Mouse (Mus musculus): ENCODE measurements around the gene Tex14.

DNA sequence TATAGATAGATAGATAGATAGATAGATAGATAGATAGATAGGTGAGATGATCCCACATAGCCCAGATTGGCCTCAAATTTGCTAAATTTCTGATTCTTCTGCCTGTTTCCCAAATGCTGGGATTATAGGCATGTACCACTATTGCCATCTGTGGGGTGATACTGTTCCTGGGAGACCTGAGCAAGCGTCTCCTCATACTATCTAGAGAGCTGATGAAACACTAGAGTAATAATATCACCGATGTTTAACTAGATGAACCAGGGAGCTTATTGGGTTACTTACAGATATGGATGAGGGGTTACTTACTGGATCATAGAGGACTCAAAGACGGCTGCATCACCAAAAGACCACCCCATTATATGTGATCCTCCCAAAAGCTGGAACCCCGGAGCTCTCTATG, 24.5 kb downstream of the Tex14 start:
- no peak for TF ChIP-seq MAX (IDR thresholded peaks at IDR 0.05; ENCODE audit: low read length)
- no peak for TF ChIP-seq CTCF (IDR thresholded peaks at IDR 0.05 in 2 of 3, conservative IDR thresholded peaks at IDR 0.05 in 1 of 3; ENCODE audit: control insufficient read depth in 1 of 3, insufficient read depth in 1 of 3, low read depth in 2 of 3, low read length in 3 of 3, poor library complexity in 1 of 3, severe bottlenecking in 1 of 3)
- no peak for TF ChIP-seq JUND (IDR thresholded peaks at IDR 0.05; ENCODE audit: low read depth, low read length)
- no peak for TF ChIP-seq GATA1 (IDR thresholded peaks at IDR 0.05; ENCODE audit: low read depth, low read length)
